Mouse (Mus musculus) forebrain, embryonic 15.5 days (tissue): Measurements from ENCODE around the gene Kpna7. TPM values are rescaled to one million over a fixed set of nuclear protein-coding genes. Genes with fewer than 3 reads are reported as not detected.

Experiments used
- polyA plus RNA-seq: library from polyadenylated mRNA; unstranded; fragments of >200 nt; fragmentation: Nextera tagmentation; extraction: Ambion mirVana; gene quantifications from 2 replicates; pipeline ENCODE4 v1.2.1, GENCODE M21; 2015

Kpna7 gene
- polyA plus RNA-seq, 1 experiment from 2014 or later = not detected

Other genes starting within 250 kb of the Kpna7 start
- 28.4 and 29.7 TPM in 2 replicates for gene Smurf1, start 118.2 kb downstream of the Kpna7 start, polyA plus RNA-seq
- gene Gm4871, start 51.3 kb downstream of the Kpna7 start, polyA plus RNA-seq = not detected in 2 replicates
- not detected in 2 replicates for gene 1700018F24Rik, start 41.0 kb downstream of the Kpna7 start, polyA plus RNA-seq
- gene Arpc1a, start 200 bp downstream of the Kpna7 start, polyA plus RNA-seq = 246 and 258 TPM in 2 replicates
- gene Arpc1b, start 30.2 kb upstream of the Kpna7 start, polyA plus RNA-seq = 57.0 and 60.4 TPM in 2 replicates
- 110 and 114 TPM in 2 replicates for gene Pdap1, start 56.2 kb upstream of the Kpna7 start, polyA plus RNA-seq
- 203 and 216 TPM in 2 replicates for gene Bud31, start 56.3 kb upstream of the Kpna7 start, polyA plus RNA-seq
- gene Ptcd1, start 83.1 kb upstream of the Kpna7 start, polyA plus RNA-seq = 23.3 and 25.1 TPM in 2 replicates
- gene Cpsf4, start 83.2 kb upstream of the Kpna7 start, polyA plus RNA-seq = 54.6 and 56.6 TPM in 2 replicates
- 603 and 647 TPM in 2 replicates for gene Atp5j2, start 108.0 kb upstream of the Kpna7 start, polyA plus RNA-seq
- 15.5 and 17.0 TPM in 2 replicates for gene Zkscan14, start 117.8 kb upstream of the Kpna7 start, polyA plus RNA-seq
- gene Zkscan5, start 120.5 kb upstream of the Kpna7 start, polyA plus RNA-seq = 17.4 and 19.7 TPM in 2 replicates
- gene Zfp655, start 147.7 kb upstream of the Kpna7 start, polyA plus RNA-seq = 36.8 and 38.8 TPM in 2 replicates
- gene Zscan25, start 196.5 kb upstream of the Kpna7 start, polyA plus RNA-seq = 0.76 and 1.0 TPM in 2 replicates